Comparison of ENCODE assay signal across 20 mouse cellular contexts in the genomic region with DNA sequence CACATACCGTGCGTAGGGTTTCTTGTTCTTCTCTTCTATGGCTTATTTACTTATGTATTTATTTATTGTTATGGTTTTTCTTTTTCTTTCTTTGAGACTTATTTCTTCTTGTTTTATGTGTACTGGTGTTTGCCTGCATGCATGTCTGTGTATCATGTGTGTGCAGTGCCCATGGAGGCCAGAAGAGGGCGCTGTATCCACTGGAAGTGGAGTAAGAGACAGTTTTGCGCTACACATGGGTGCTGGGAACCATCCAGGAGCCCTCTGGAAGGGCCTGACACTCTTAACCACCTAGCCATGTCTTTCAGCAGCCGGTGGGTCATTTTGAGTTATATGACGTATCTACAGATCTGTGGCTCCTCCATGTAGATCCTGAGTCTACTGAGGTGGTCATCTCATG.
DNase-seq lines count a peak whose midpoint lies in the region; TF ChIP-seq lines count a peak whose summit lies in the region.
"Had no signal": no experiment of that assay in that cellular context is flagged by ENCODE, and none has a peak within 500 bp of the region (broad histone marks: within the 10 kb centered on the region; RNA-seq: fewer than 3 reads in every experiment).

No protein-coding gene starts in this region.

- TF ChIP-seq CTCF in kidney, adult 2 months (conservative IDR thresholded peaks at IDR 0.05; ENCODE audit: insufficient read depth, insufficient read length, low read depth, low read length), result peak; percentile 24; the same call in 1 of the 2 replicates
- no peak for TF ChIP-seq CTCF in thymus, adult 2 months (IDR thresholded peaks at IDR 0.05; ENCODE audit: borderline replicate concordance, control insufficient read depth, extremely low read depth, insufficient read depth, low read length, poor library complexity)

- H3K27me3 ChIP-seq in kidney, adult 2 months (replicated peaks; ENCODE audit: control insufficient read depth, insufficient read depth, low read length), result no peaks in the 10 kb centered on the region
- no peaks in the 10 kb centered on the region; the same call in 1 of the 2 replicates for H3K27me3 ChIP-seq in thymus, adult 2 months (ENCODE audit: control insufficient read depth, insufficient read depth, low read length)
- H3K27me3 ChIP-seq: embryonic facial prominence, embryonic 15.5 days; limb, embryonic 15.5 days had no signal

- no peak overlapping the region for H3K4me3 ChIP-seq in kidney, adult 2 months (ENCODE audit: insufficient read depth, low read depth, low read length)
- no peak overlapping the region for H3K4me3 ChIP-seq in thymus, adult 2 months (ENCODE audit: control insufficient read depth, insufficient read depth, low read length)
- H3K4me3 ChIP-seq: embryonic facial prominence, embryonic 15.5 days; limb, embryonic 15.5 days had no signal

- DNase-seq in kidney, adult 2 months, result no peak
- no peak for DNase-seq in kidney, postnatal 10 days
- peak; percentile 32 to 39 for DNase-seq in B cell, adult 2 months
- DNase-seq in ES-CJ7 (ENCODE audit: low read depth, low spot score), result peak; percentile 19
- DNase-seq in naive thymus-derived CD4-positive, alpha-beta T cell, adult 2 months (ENCODE audit: low read depth), result peak; percentile 17
- no peak for DNase-seq in thymus, postnatal 36 days
- DNase-seq in thymus, adult 2 months, result no peak
- no peak for DNase-seq in heart, adult 9 months (ENCODE audit: low spot score in 2 of 2)
- DNase-seq: adrenal gland, postnatal 36 days; cerebellum, postnatal 10 days; embryo, embryonic 11 days; gastrocnemius, postnatal 36 days; heart, postnatal 14 days; kidney, adult 11 months; kidney, postnatal 36 days; layer of hippocampus, adult 9-11 months; right cerebral cortex, postnatal 25 days had no signal

- WGBS in kidney, adult 2 months, result 88% methylated on average over 6 of the region's 6 CpGs
- WGBS in thymus, adult 2 months, result 98% methylated on average over 6 of the region's 6 CpGs

- peaks cover 3% of the 10 kb centered on the region for H3K36me3 ChIP-seq in kidney, adult 2 months (ENCODE audit: control insufficient read depth, insufficient read depth, low read length)
- peaks cover 31% of the 10 kb centered on the region for H3K36me3 ChIP-seq in thymus, adult 2 months (ENCODE audit: control insufficient read depth, insufficient read depth, low read length)

- no peak overlapping the region for H3K27ac ChIP-seq in kidney, adult 2 months (ENCODE audit: insufficient read depth, low read depth, low read length)
- no peak overlapping the region for H3K27ac ChIP-seq in thymus, adult 2 months (ENCODE audit: control insufficient read depth, insufficient read depth, low read length)
- H3K27ac ChIP-seq: embryonic facial prominence, embryonic 15.5 days; hindbrain, embryonic 14.5 days; limb, embryonic 15.5 days had no signal

- no peaks in the 10 kb centered on the region for H3K4me1 ChIP-seq in kidney, adult 2 months (ENCODE audit: control insufficient read depth, insufficient read depth, low read length)
- peaks cover 4% of the 10 kb centered on the region for H3K4me1 ChIP-seq in thymus, adult 2 months (replicated peaks; ENCODE audit: control insufficient read depth, insufficient read depth, low read length)
- H3K4me1 ChIP-seq: embryonic facial prominence, embryonic 15.5 days; limb, embryonic 15.5 days had no signal

- TF ChIP-seq POLR2A in kidney, adult 2 months (IDR thresholded peaks at IDR 0.05; ENCODE audit: low read depth, low read length), result no peak
- no peak for TF ChIP-seq POLR2A in thymus, adult 2 months (IDR thresholded peaks at IDR 0.05; ENCODE audit: control insufficient read depth, extremely low read depth, insufficient read depth, low read length, poor library complexity)

Comparison
In these comparisons a context has a peak if more than half of its experiments do, and no peak if none do; other contexts are left out.
1. DNase-seq: peak in B cell, adult 2 months (2 of 2), ES-CJ7 (single experiment) and naive thymus-derived CD4-positive, alpha-beta T cell, adult 2 months (single experiment); none in kidney, adult 2 months (single experiment), kidney, postnatal 10 days (single experiment), thymus, postnatal 36 days (0 of 2), thymus, adult 2 months (single experiment) and heart, adult 9 months (0 of 2).